Mouse (Mus musculus): ENCODE measurements around the gene Dpep1. TPM values are rescaled to one million over a fixed set of nuclear protein-coding genes. Genes with fewer than 3 reads are reported as not detected.

Gene Dpep1
- polyA plus RNA-seq, 1 experiment from 2014 or later: 3.3 TPM

Other genes starting within 250 kb of the Dpep1 start
- 18.8 and 20.3 TPM in 2 replicates for gene Ankrd11, start 144.0 kb upstream of the Dpep1 start, polyA plus RNA-seq (2015; fragmentation: Nextera tagmentation; extraction: Ambion mirVana)
- 62.2 and 62.7 TPM in 2 replicates for gene Spg7, start 123.3 kb upstream of the Dpep1 start, polyA plus RNA-seq (2015; fragmentation: Nextera tagmentation; extraction: Ambion mirVana)
- gene Rpl13, start 83.9 kb upstream of the Dpep1 start, polyA plus RNA-seq (2015; fragmentation: Nextera tagmentation; extraction: Ambion mirVana): 938 and 957 TPM in 2 replicates
- 0.19 and 0.24 TPM in 2 replicates for gene Cpne7, start 68.9 kb upstream of the Dpep1 start, polyA plus RNA-seq (2015; fragmentation: Nextera tagmentation; extraction: Ambion mirVana)
- 4.0 and 7.5 TPM in 2 replicates for gene Sult5a1, start 27.9 kb upstream of the Dpep1 start, polyA plus RNA-seq (2015; fragmentation: Nextera tagmentation; extraction: Ambion mirVana)
- 91.2 and 99.4 TPM in 2 replicates for gene Chmp1a, start 26.5 kb downstream of the Dpep1 start, polyA plus RNA-seq (2015; fragmentation: Nextera tagmentation; extraction: Ambion mirVana)
- gene Spata33, start 26.6 kb downstream of the Dpep1 start, polyA plus RNA-seq (2015; fragmentation: Nextera tagmentation; extraction: Ambion mirVana): 3.7 TPM in 2 replicates
- 19.5 and 20.5 TPM in 2 replicates for gene Cdk10, start 38.6 kb downstream of the Dpep1 start, polyA plus RNA-seq (2015; fragmentation: Nextera tagmentation; extraction: Ambion mirVana)
- gene Spata2l, start 50.0 kb downstream of the Dpep1 start, polyA plus RNA-seq (2015; fragmentation: Nextera tagmentation; extraction: Ambion mirVana): 3.1 and 3.2 TPM in 2 replicates
- gene Zfp276, start 68.0 kb downstream of the Dpep1 start, polyA plus RNA-seq (2015; fragmentation: Nextera tagmentation; extraction: Ambion mirVana): 12.7 and 13.5 TPM in 2 replicates
- gene Vps9d1, start 68.1 kb downstream of the Dpep1 start, polyA plus RNA-seq (2015; fragmentation: Nextera tagmentation; extraction: Ambion mirVana): 18.1 and 18.5 TPM in 2 replicates
- 17.0 and 17.5 TPM in 2 replicates for gene Fanca, start 132.3 kb downstream of the Dpep1 start, polyA plus RNA-seq (2015; fragmentation: Nextera tagmentation; extraction: Ambion mirVana)
- 1.1 and 1.7 TPM in 2 replicates for gene Spire2, start 146.5 kb downstream of the Dpep1 start, polyA plus RNA-seq (2015; fragmentation: Nextera tagmentation; extraction: Ambion mirVana)
- gene Tcf25, start 187.5 kb downstream of the Dpep1 start, polyA plus RNA-seq (2015; fragmentation: Nextera tagmentation; extraction: Ambion mirVana): 136 and 141 TPM in 2 replicates
- gene Mc1r, start 220.9 kb downstream of the Dpep1 start, polyA plus RNA-seq (2015; fragmentation: Nextera tagmentation; extraction: Ambion mirVana): not detected in 2 replicates
- gene Tubb3, start 225.2 kb downstream of the Dpep1 start, polyA plus RNA-seq (2015; fragmentation: Nextera tagmentation; extraction: Ambion mirVana): 4.1 and 4.9 TPM in 2 replicates
- 30.4 and 31.1 TPM in 2 replicates for gene Def8, start 237.3 kb downstream of the Dpep1 start, polyA plus RNA-seq (2015; fragmentation: Nextera tagmentation; extraction: Ambion mirVana)

Measured in heart, embryonic 13.5 days (tissue).